Mouse (Mus musculus) forebrain, embryonic 12.5 days (tissue): ENCODE measurements around the gene Olfr507. TPM values are rescaled to one million over a fixed set of nuclear protein-coding genes. Genes with fewer than 3 reads are reported as not detected.

Experiments
- polyA plus RNA-seq: library from polyadenylated mRNA; unstranded; fragments of >200 nt; fragmentation: Nextera tagmentation; extraction: Ambion mirVana; gene quantifications from 2 replicates; pipeline ENCODE4 v1.2.1, GENCODE M21; 2016

Gene Olfr507
- polyA plus RNA-seq, 1 experiment from 2014 or later, result not detected

Other genes starting within 250 kb of the Olfr507 start
- gene Olfr495, start 228.6 kb upstream of the Olfr507 start, polyA plus RNA-seq, result not detected in 2 replicates
- not detected in 2 replicates for gene Olfr497, start 201.4 kb upstream of the Olfr507 start, polyA plus RNA-seq
- gene Olfr498, start 156.5 kb upstream of the Olfr507 start, polyA plus RNA-seq, result not detected in 2 replicates
- not detected in 2 replicates for gene Olfr502, start 96.7 kb upstream of the Olfr507 start, polyA plus RNA-seq
- gene Olfr503, start 77.3 kb upstream of the Olfr507 start, polyA plus RNA-seq, result not detected in 2 replicates
- not detected in 2 replicates for gene Olfr504, start 56.0 kb upstream of the Olfr507 start, polyA plus RNA-seq
- gene Olfr506, start 11.0 kb upstream of the Olfr507 start, polyA plus RNA-seq, result not detected in 2 replicates
- gene Olfr508, start 8.2 kb downstream of the Olfr507 start, polyA plus RNA-seq, result not detected in 2 replicates
- not detected in 2 replicates for gene Olfr509, start 30.1 kb downstream of the Olfr507 start, polyA plus RNA-seq
- not detected in 2 replicates for gene Olfr510, start 44.6 kb downstream of the Olfr507 start, polyA plus RNA-seq
- gene Olfr512, start 91.5 kb downstream of the Olfr507 start, polyA plus RNA-seq, result not detected in 2 replicates
- not detected in 2 replicates for gene Olfr513, start 129.2 kb downstream of the Olfr507 start, polyA plus RNA-seq
- not detected in 2 replicates for gene Olfr514, start 204.2 kb downstream of the Olfr507 start, polyA plus RNA-seq
- not detected in 2 replicates for gene Olfr516, start 228.7 kb downstream of the Olfr507 start, polyA plus RNA-seq